Mouse (Mus musculus) midbrain, embryonic 14.5 days (tissue): ENCODE measurements around the gene Sel1l. TPM values are rescaled to one million over a fixed set of nuclear protein-coding genes. Genes with fewer than 3 reads are reported as not detected.

Experiments
- ATAC-seq: fragments of 200-750 bp; cut with Nextera tagmentation; 2 replicates; pipeline ENCODE4 v1.8.0; 2017; ENCODE audit warnings: moderate number of reproducible peaks, moderate library complexity; ENCODE audit not compliant: low FRiP score, low TSS enrichment
- DNase-seq: peaks from one replicate; pipeline ENCODE4 v3.0.0-alpha.2; 2015
- H3K27ac ChIP-seq: fragments of 300-500 bp; sonication (generic); replicated peaks from 2 replicates; pipeline ENCODE4 v1.5.1; 2014; ENCODE audit warnings: mild to moderate bottlenecking, low read depth, low read length, moderate library complexity
- H3K27me3 ChIP-seq: fragments of 300-500 bp; sonication (generic); 2 replicates; pipeline ENCODE4 v1.6.1; 2014; ENCODE audit warnings: low read length, control low read depth, mixed read lengths; ENCODE audit not compliant: control insufficient read depth, insufficient read depth
- H3K36me3 ChIP-seq: fragments of 300-500 bp; sonication (generic); 2 replicates; pipeline ENCODE4 v1.6.1; 2014; ENCODE audit warnings: low read length, control low read depth; ENCODE audit not compliant: control insufficient read depth, insufficient read depth
- H3K4me1 ChIP-seq: fragments of 300-500 bp; sonication (generic); 2 replicates; pipeline ENCODE4 v1.6.1; 2014; ENCODE audit warnings: mild to moderate bottlenecking, antibody characterized with exemption, low read length, control low read depth; ENCODE audit not compliant: control insufficient read depth, insufficient read depth
- H3K4me2 ChIP-seq: fragments of 300-500 bp; sonication (generic); 2 replicates; pipeline ENCODE4 v1.6.1; 2014; ENCODE audit warnings: mild to moderate bottlenecking, low read length, moderate library complexity
- H3K4me3 ChIP-seq: fragments of 300-500 bp; sonication (generic); replicated peaks from 2 replicates; pipeline ENCODE4 v1.5.1; 2014; ENCODE audit warnings: low read depth, low read length
- H3K9ac ChIP-seq: fragments of 300-500 bp; sonication (generic); replicated peaks from 2 replicates; pipeline ENCODE4 v1.6.1; 2014; ENCODE audit warnings: mild to moderate bottlenecking, low read length, moderate library complexity
- H3K9me3 ChIP-seq: fragments of 300-500 bp; sonication (generic); 2 replicates; pipeline ENCODE4 v1.6.1; 2016; ENCODE audit warnings: low read length, control low read depth, mixed read lengths; ENCODE audit not compliant: control insufficient read depth
- WGBS: fragments of 180-500 bp; shearing (Covaris S2); extraction: QIAGEN DNeasy Blood & Tissue Kit; methylation state at CpG from one replicate; pipeline ENCODE4 v1.1.7; 2014; 5-methylcytosine and 5-hydroxymethylcytosine counted together
- polyA plus RNA-seq: library from polyadenylated mRNA; unstranded; fragments of >200 nt; fragmentation: Nextera tagmentation; extraction: Ambion mirVana; gene quantifications from 2 replicates; pipeline ENCODE4 v1.2.1, GENCODE M21; 2014

Sel1l gene
- polyA plus RNA-seq, 1 experiment from 2014 or later = 106 TPM

DNA sequence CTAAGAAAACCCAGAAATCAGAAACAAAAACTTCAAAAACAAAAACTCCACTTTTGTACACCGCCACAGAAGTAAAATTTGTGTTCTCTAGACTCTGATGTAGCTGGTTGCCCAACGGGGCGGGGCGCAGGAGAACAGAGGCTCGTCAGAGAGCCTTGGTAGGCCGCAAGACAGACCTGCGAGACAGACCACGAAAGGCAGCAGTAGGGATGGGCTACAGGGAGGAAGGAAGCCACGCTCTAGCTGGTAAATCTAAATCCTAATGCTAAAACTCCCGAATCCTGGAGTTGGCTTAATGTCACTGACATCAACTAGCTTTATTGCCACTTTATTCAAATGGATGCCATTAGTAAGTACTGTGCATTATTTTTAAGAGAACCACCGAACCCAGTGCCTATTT lies 41.9 kb downstream of the Sel1l start:
- Histone ChIP-seq H3K4me3 (no peak overlapping the region), H3K27ac (no peak overlapping the region), H3K4me1 (no peaks in the 10 kb centered on the region), H3K9me3 (no peaks in the 10 kb centered on the region), H3K36me3 (peaks cover 56% of the 10 kb centered on the region), H3K4me2 (no peak overlapping the region), H3K9ac (no peak overlapping the region), H3K27me3 (no peaks in the 10 kb centered on the region)
- DNase-seq = no peak
- no peak for ATAC-seq
- 93% methylated on average over 11 of the region's 11 CpGs for WGBS

DNA sequence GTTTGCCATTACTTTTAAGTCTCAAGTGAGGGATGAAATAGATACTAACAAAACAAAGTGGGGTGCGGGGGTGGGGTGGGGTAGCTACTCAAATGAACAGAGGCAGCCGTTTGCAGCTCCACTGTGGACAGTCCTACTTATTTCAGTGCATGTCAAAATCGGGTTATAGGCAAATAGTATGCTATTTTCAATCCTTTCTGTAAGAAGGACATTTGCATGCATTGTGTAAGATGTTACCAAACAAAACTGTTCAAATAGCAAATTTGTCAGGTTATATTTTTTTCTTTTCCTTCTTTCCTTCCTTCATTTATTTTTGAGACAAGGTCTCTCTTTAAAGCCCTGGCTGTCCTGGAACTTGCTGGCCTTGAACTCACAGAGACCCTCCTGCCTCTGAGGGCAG lies 44.7 kb downstream of the Sel1l start:
- Histone ChIP-seq H3K9ac (no peak overlapping the region), H3K9me3 (no peaks in the 10 kb centered on the region), H3K36me3 (peaks cover 29% of the 10 kb centered on the region), H3K27ac (no peak overlapping the region), H3K27me3 (no peaks in the 10 kb centered on the region), H3K4me1 (no peaks in the 10 kb centered on the region), H3K4me3 (no peak overlapping the region), H3K4me2 (no peak overlapping the region)
- no peak for DNase-seq
- WGBS = 85% methylated on average over 3 of the region's 3 CpGs
- ATAC-seq = no peak

DNA sequence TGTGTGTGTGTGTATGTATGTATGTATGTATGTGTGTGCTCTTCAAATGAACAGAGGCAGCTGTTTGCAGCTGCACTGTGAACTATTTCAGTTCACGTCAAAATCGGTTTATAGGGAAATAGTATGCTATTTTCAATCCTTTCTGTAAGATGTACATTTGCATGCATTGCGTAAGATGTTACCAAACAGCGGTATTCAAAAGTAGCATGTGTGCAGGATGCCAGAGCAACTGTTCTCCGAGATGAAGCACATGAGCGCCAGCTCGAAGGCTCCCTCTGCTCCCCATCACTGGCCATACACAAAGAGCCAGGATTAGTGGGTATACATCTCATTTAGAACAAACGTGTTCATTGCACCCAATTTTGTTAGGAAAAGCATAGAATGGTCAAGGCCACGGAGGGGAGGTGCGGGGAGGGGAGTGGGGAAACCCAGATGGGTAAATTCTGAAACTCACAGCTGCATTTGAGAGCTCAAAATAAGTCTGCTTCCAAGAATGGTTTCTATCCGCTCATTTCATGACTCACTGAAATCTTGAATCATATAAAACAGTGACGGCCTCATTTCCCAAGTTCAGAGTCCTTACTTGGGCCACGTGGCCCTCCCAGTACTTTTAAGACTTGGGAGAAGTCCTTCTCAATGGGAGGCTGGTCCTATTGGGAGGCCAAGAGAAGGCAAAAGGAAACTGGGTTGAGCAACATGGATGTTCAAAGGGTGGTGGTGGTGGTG lies 45.6 kb downstream of the Sel1l start:
- ATAC-seq (no peak), DNase-seq (peak; percentile 5)
- Histone ChIP-seq H3K9ac (no peak overlapping the region), H3K27ac (no peak overlapping the region), H3K4me1 (no peaks in the 10 kb centered on the region), H3K4me3 (no peak overlapping the region), H3K36me3 (peaks cover 20% of the 10 kb centered on the region), H3K9me3 (no peaks in the 10 kb centered on the region), H3K27me3 (no peaks in the 10 kb centered on the region), H3K4me2 (no peak overlapping the region)
- 71% methylated on average over 13 of the region's 13 CpGs for WGBS

DNA sequence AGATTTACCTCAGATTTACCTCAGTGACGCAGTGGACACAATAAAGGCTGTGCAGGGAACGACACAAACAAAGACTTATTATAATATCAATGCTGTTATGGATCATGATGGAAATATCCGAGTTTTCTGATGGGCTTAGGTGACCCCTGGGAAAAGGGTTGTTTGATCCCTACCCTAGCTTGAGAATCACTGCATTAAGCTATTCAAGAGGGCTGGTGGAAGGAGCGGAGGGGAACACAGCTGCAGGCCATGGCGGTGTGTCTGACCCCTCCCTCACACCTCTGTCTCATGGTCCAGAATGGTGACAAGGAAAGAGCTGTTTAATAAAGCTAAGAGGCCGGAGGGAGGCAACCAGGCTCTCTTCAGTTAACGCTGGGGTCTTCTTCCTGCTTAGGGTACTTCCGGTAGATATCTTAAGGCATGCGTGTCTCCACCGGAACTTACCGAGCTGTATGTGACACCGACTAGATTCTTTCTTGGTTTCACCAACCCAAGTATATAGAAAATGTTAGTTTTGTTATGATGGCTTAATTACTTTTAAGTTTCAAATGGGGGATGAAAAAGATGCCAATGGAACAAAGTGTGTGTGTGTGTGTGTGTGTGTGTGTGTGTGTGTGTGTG lies 46.3 kb downstream of the Sel1l start:
- H3K4me1 ChIP-seq = no peaks in the 10 kb centered on the region
- H3K36me3 ChIP-seq = peaks cover 14% of the 10 kb centered on the region
- no peaks in the 10 kb centered on the region for H3K27me3 ChIP-seq
- DNase-seq (no peak), ATAC-seq (no peak)
- H3K4me3 ChIP-seq = no peak overlapping the region
- no peaks in the 10 kb centered on the region for H3K9me3 ChIP-seq
- H3K4me2 ChIP-seq = no peak overlapping the region
- H3K27ac ChIP-seq = no peak overlapping the region
- 75% methylated on average over 12 of the region's 12 CpGs for WGBS
- no peak overlapping the region for H3K9ac ChIP-seq

DNA sequence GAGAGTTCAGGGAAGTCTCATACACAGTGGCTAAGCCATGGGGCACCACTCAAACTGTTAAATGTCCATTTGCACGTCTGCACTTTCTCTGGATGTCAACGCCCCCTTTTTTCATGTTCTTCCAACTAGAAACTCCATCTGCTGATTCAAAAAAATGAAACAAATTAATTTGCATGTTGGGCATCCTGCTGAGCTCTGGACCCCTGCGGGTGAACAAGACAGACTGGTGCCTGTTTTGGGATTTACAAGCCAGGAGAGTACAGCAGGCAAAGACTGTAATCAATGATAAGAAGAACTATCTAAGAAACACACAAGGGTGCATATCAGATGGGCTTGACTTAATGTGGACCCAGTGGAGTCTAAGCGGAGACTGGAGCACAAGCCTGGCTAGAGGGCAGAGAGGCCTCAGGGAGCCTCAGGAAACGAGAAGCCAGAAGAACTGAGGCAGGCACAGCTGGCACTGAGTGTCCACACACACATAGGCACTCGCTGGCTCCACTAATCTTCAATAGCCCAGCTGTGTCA lies 48.0 kb downstream of the Sel1l start:
- peaks cover 4% of the 10 kb centered on the region; the same call in 1 of the 2 replicates for H3K36me3 ChIP-seq
- no peaks in the 10 kb centered on the region for H3K27me3 ChIP-seq
- no peaks in the 10 kb centered on the region for H3K4me1 ChIP-seq
- ATAC-seq (no peak), DNase-seq (no peak)
- H3K9ac ChIP-seq = no peak overlapping the region
- H3K27ac ChIP-seq = no peak overlapping the region
- H3K4me3 ChIP-seq = no peak overlapping the region
- WGBS = 66% methylated on average over 6 of the region's 6 CpGs
- H3K4me2 ChIP-seq = no peak overlapping the region
- no peaks in the 10 kb centered on the region for H3K9me3 ChIP-seq

DNA sequence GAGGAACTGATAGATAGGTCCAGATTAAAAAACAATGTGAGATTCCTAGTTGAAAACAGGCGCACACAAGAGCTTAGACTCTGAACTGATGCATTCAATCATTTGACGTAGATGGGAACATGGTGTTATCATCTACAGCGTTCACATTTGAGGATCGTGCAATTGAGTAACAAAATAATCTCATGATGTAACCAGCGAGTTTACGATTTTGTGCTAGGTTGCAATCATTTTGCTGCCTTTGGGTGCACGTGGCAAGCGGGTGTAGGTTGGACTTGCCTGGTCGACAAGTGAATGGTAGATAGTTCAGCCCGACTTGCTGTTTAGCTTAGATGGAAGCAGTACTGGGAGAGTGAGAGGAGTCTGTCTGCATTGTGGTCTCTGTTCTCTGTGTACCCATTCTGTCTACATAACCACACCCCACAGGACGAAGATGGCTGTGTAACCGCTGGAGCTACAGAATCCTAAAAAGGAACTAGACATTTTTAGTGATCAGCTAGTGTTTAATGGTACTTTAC lies 49.1 kb downstream of the Sel1l start:
- no peak for ATAC-seq
- H3K36me3 ChIP-seq = no peaks in the 10 kb centered on the region
- no peak for DNase-seq
- H3K4me3 ChIP-seq = no peak overlapping the region
- H3K4me2 ChIP-seq = no peak overlapping the region
- H3K9ac ChIP-seq = no peak overlapping the region
- no peaks in the 10 kb centered on the region for H3K27me3 ChIP-seq
- H3K4me1 ChIP-seq = no peaks in the 10 kb centered on the region
- H3K9me3 ChIP-seq = no peaks in the 10 kb centered on the region
- 78% methylated on average over 12 of the region's 12 CpGs for WGBS
- no peak overlapping the region for H3K27ac ChIP-seq

DNA sequence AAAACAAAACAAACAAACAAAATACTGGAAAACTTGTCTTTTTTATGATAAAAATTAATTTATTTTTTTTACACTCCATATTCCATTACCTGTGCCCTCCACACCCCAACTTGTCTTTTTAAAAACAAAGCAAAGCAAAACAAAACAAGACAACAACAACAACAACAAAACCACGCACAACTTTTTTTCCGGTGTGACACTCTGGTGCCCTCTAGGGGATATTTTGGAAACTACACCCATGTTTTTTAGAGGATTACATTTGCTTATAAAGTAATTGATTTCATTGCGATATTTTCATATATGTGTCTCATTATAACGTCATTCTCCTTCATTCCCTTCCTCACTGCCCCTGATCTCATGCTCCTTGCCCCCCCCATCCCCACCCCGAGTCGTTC lies 49.6 kb downstream of the Sel1l start:
- Histone ChIP-seq H3K4me2 (no peak overlapping the region), H3K4me1 (no peaks in the 10 kb centered on the region), H3K27ac (no peak overlapping the region), H3K27me3 (no peaks in the 10 kb centered on the region), H3K36me3 (no peaks in the 10 kb centered on the region), H3K9me3 (no peaks in the 10 kb centered on the region), H3K4me3 (no peak overlapping the region), H3K9ac (no peak overlapping the region)
- ATAC-seq (no peak), DNase-seq (peak; percentile 68)
- 22% methylated on average over 6 of the region's 6 CpGs for WGBS

DNA sequence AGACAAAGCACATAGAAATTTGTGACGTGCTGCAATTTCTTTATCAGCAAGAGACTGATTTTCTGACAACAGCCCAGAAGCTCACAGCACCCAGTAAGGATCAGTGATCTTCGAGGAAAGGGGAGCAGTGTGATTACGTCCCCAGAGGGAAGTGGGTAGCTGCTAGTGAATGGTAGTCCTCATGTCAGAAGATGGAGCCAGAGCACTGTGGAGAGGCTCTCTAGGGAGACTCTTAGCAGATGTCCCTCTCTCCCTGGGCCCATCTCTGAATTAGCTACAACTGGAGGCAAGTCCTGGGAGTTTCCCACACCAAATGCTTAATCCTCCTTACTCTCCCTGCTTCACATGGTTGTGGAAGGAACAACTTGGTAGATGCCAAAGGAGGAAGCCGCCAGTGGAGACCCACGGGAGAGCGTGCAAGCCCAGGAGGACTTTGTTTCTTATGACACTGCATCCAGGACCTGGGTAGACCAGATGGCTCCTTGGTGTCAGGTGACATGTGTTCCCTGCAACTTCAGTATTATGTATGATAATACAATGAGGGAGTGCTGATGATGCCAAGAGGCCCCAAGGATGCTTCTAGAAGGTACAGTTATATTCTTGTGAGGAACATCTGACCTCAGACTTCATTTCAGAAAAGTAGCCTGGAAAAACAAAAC lies 50.1 kb downstream of the Sel1l start:
- H3K27me3 ChIP-seq = no peaks in the 10 kb centered on the region
- no peak for ATAC-seq
- 84% methylated on average over 6 of the region's 6 CpGs for WGBS

More for the DNA sequence above, 50.1 kb downstream of the Sel1l start:
- Histone ChIP-seq H3K4me1 (no peaks in the 10 kb centered on the region), H3K27ac (no peak overlapping the region), H3K4me3 (no peak overlapping the region), H3K9ac (no peak overlapping the region), H3K4me2 (no peak overlapping the region), H3K36me3 (no peaks in the 10 kb centered on the region), H3K9me3 (no peaks in the 10 kb centered on the region)
- DNase-seq = peak; percentile 21
